In the genomic region with DNA sequence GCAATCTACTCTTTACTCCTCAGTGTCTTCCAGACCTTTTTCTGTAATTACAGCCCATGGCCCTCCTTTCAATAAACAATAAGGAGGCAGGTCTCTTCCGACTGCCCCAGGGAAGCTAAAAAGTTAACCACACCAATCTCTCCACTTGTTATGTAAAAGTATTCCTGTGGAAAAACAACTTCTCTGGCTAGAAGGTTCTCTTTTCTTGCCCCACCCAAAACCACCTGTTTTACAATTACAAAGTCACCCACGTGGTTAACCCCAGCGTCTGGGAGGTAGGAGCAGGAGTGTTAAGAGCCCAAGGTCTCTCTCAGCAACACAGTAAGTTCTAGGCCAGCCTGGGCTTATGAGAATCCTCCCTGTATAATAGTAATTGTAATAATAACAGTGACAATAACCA, we compare ENCODE assay signal across 18 mouse cellular contexts.
"Had no signal": no experiment of that assay in that cellular context is flagged by ENCODE, and none has a peak within 500 bp of the region (broad histone marks: within the 10 kb centered on the region; RNA-seq: fewer than 3 reads in every experiment).

No protein-coding gene starts in this region.

- ATAC-seq: midbrain, embryonic 15.5 days had no signal

- H3K27me3 ChIP-seq: limb, embryonic 15.5 days; liver, embryonic 15.5 days; neural tube, embryonic 13.5 days had no signal

- H3K4me3 ChIP-seq: limb, embryonic 15.5 days; liver, embryonic 15.5 days; megakaryocyte, embryonic 14.5 days; midbrain, embryonic 15.5 days; neural tube, embryonic 13.5 days had no signal

- H3K4me1 ChIP-seq: megakaryocyte, embryonic 14.5 days; midbrain, embryonic 15.5 days; neural tube, embryonic 13.5 days had no signal

- H3K9me3 ChIP-seq: limb, embryonic 15.5 days; liver, embryonic 15.5 days; midbrain, embryonic 15.5 days; neural tube, embryonic 13.5 days had no signal

- H3K4me2 ChIP-seq: limb, embryonic 15.5 days; liver, embryonic 15.5 days; lung, embryonic 14.5 days; midbrain, embryonic 11.5 days; midbrain, embryonic 15.5 days; neural tube, embryonic 13.5 days had no signal

- H3K36me3 ChIP-seq: midbrain, embryonic 15.5 days had no signal

- DNase-seq: kidney, adult 9 months; layer of hippocampus, adult 9-11 months; layer of hippocampus, postnatal 36 days; lung, embryonic 14.5 days; lung, postnatal 10 days; retina, postnatal 1 day; right cerebral cortex, postnatal 4 days; spleen, adult 18-20 months; thymus, adult 2 months; thymus, postnatal 36 days had no signal

- H3K9ac ChIP-seq: limb, embryonic 15.5 days; liver, embryonic 15.5 days; lung, embryonic 14.5 days; midbrain, embryonic 15.5 days; neural tube, embryonic 13.5 days had no signal

- H3K27ac ChIP-seq: kidney, postnatal 0 days; limb, embryonic 15.5 days; liver, embryonic 15.5 days; macrophage; midbrain, embryonic 15.5 days; neural tube, embryonic 13.5 days had no signal
